Mouse (Mus musculus) midbrain, postnatal 0 days (tissue): ENCODE measurements around the gene Spata17. TPM values are rescaled to one million over a fixed set of nuclear protein-coding genes. Genes with fewer than 3 reads are reported as not detected.

ENCODE experiments used
- ATAC-seq: fragments of 200-750 bp; cut with Nextera tagmentation; 2 replicates; pipeline ENCODE4 v1.8.0; 2017; ENCODE audit warnings: moderate number of reproducible peaks, mild to moderate bottlenecking, moderate TSS enrichment, moderate library complexity; ENCODE audit not compliant: low FRiP score
- DNase-seq: peaks from one replicate; pipeline ENCODE4 v3.0.0-alpha.2; 2015; ENCODE audit warnings: low spot score
- H3K27ac ChIP-seq: fragments of 300-500 bp; sonication (generic); 2 replicates; pipeline ENCODE4 v1.5.1; 2014; ENCODE audit warnings: low read depth, mild to moderate bottlenecking, low read length, mixed read lengths
- H3K27me3 ChIP-seq: fragments of 300-500 bp; sonication (generic); 2 replicates; pipeline ENCODE4 v1.6.1; 2014; ENCODE audit warnings: low read length, control low read depth, mixed read lengths; ENCODE audit not compliant: insufficient read depth
- H3K36me3 ChIP-seq: fragments of 300-500 bp; sonication (generic); 2 replicates; pipeline ENCODE4 v1.6.1; 2014; ENCODE audit warnings: low read length, control low read depth, mixed read lengths; ENCODE audit not compliant: insufficient read depth
- H3K4me1 ChIP-seq: fragments of 300-500 bp; sonication (generic); 2 replicates; pipeline ENCODE4 v1.6.1; 2014; ENCODE audit warnings: mild to moderate bottlenecking, control low read depth, antibody characterized with exemption, low read length, mixed read lengths; ENCODE audit not compliant: insufficient read depth
- H3K4me2 ChIP-seq: fragments of 300-500 bp; sonication (generic); 2 replicates; pipeline ENCODE4 v1.6.1; 2014; ENCODE audit warnings: low read depth, mild to moderate bottlenecking, low read length, mixed read lengths; ENCODE audit not compliant: poor library complexity, severe bottlenecking
- H3K4me3 ChIP-seq: fragments of 300-500 bp; sonication (generic); 2 replicates; pipeline ENCODE4 v1.5.1; 2014; ENCODE audit warnings: low read depth, mild to moderate bottlenecking, low read length, moderate library complexity
- H3K9ac ChIP-seq: fragments of 300-500 bp; sonication (generic); replicated peaks from 2 replicates; pipeline ENCODE4 v1.6.1; 2014; ENCODE audit warnings: mild to moderate bottlenecking, low read length, moderate library complexity, mixed read lengths; ENCODE audit not compliant: poor library complexity, severe bottlenecking
- H3K9me3 ChIP-seq: fragments of 300-500 bp; sonication (generic); 2 replicates; pipeline ENCODE4 v1.6.1; 2016; ENCODE audit warnings: low read length, control low read depth
- CTCF ChIP-seq: IDR thresholded peaks from 2 replicates; pipeline ENCODE4 v1.5.1; 2016; ENCODE audit warnings: antibody characterized with exemption, mild to moderate bottlenecking
- WGBS: fragments of 180-500 bp; shearing (Covaris S2); extraction: QIAGEN DNeasy Blood & Tissue Kit; methylation state at CpG from one replicate; pipeline ENCODE4 v1.1.7; 2014; 5-methylcytosine and 5-hydroxymethylcytosine counted together
- polyA plus RNA-seq: library from polyadenylated mRNA; unstranded; fragments of >200 nt; fragmentation: Nextera tagmentation; extraction: Ambion mirVana; gene quantifications from 2 replicates; pipeline ENCODE4 v1.2.1, GENCODE M21; 2015
- total RNA-seq: library from RNA; depleted of rRNA; stranded (reverse); fragments of >200 nt; gene quantifications from 2 replicates; pipeline ENCODE4 v1.2.3, GENCODE M21; 2014

Spata17 gene
- total and polyA plus RNA-seq, 2 experiments from 2014 or later = 1.2 to 1.3 TPM

DNA sequence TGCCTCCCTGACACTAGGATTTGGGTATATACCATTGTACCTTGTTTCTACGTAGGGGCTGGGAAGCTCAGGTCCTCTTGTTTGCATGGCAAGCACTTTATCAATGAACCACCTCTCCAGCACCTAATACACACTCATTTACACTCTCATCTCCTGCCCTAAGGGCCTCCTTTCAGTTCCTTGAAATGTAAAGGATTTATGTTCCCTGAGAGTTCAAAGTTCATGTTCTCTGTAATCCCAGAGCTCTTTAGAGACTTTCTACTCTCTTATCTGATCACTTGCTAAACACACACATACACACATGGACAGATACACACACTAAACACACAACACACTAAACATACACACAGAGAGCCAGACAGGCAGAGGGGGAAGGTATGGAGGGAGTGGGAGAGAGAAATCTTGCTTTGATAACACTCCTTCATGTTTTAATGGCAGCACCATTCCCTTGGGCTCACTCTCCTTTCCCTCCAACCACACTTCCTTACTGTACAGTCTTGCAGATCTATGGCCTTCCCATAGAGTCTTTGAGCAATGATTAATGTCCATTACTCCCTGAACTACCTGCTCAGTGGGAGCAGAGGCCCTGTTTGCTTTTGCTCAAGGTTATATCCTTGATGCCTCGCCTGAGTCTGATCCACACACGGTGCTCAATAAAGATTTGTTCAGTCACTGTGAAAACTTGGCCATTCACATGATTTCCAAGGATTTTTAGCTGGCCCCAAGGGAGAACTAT, 126.4 kb downstream of the Spata17 start:
- ATAC-seq (no peak), DNase-seq (no peak)
- Histone ChIP-seq H3K4me3 (no peak overlapping the region), H3K27me3 (no peaks in the 10 kb centered on the region), H3K9ac (no peak overlapping the region), H3K9me3 (no peaks in the 10 kb centered on the region), H3K27ac (no peak overlapping the region), H3K4me2 (no peak overlapping the region), H3K4me1 (no peaks in the 10 kb centered on the region), H3K36me3 (no peaks in the 10 kb centered on the region)
- 75% methylated on average over 3 of the region's 3 CpGs for WGBS
- no peak for TF ChIP-seq CTCF

DNA sequence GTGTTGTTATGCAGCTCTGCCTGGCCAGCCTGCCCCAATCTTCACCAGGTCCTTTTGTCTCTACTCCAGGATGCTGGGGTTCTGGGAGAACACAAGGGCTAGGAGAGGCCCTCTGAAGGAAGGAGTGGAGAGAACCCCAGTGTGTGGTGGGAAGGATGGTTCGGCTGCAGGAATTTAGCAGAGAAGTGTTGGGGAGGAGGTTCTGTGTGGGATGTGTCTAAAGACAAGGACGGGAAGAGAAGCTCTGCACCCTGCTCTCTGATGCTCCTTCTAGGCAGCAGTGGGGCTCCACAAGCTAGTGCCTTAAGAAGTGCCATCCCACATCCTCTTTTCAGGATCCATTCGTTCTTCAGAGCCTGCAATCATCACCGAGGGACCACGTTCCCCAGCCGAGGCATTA, 129.2 kb downstream of the Spata17 start:
- no peaks in the 10 kb centered on the region for H3K9me3 ChIP-seq
- H3K4me1 ChIP-seq = no peaks in the 10 kb centered on the region
- WGBS = 82% methylated on average over 6 of the region's 6 CpGs
- no peaks in the 10 kb centered on the region for H3K36me3 ChIP-seq
- no peak overlapping the region for H3K27ac ChIP-seq
- TF ChIP-seq CTCF = no peak
- H3K4me3 ChIP-seq = no peak overlapping the region
- H3K9ac ChIP-seq = no peak overlapping the region
- ATAC-seq (no peak), DNase-seq (no peak)
- H3K4me2 ChIP-seq = no peak overlapping the region
- no peaks in the 10 kb centered on the region for H3K27me3 ChIP-seq

DNA sequence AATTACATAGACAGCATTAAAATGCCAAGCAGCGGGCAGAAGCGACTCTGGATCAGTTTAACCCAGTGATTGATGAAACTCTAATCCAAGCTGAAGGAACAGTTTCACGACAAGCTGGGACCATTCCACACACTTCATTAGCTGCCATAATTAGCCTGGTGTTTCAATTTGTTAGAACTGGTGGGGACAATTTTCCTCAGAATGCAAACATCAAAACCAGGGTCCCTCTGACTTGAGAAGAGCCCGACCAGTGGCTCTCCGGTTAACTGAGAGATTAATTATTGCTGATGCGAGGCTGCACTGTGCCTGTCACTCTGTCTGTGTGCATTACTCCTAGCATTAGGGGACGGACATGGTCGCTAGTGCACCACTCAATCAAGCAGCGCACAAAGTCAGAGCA, 137.9 kb downstream of the Spata17 start:
- Histone ChIP-seq H3K4me3 (no peak overlapping the region), H3K4me2 (no peak overlapping the region), H3K9ac (no peak overlapping the region), H3K27me3 (no peaks in the 10 kb centered on the region), H3K9me3 (no peaks in the 10 kb centered on the region), H3K4me1 (no peaks in the 10 kb centered on the region), H3K27ac (no peak overlapping the region), H3K36me3 (no peaks in the 10 kb centered on the region)
- TF ChIP-seq CTCF = no peak
- peak; percentile 72 for DNase-seq
- ATAC-seq = no peak
- 52% methylated on average over 9 of the region's 9 CpGs for WGBS

DNA sequence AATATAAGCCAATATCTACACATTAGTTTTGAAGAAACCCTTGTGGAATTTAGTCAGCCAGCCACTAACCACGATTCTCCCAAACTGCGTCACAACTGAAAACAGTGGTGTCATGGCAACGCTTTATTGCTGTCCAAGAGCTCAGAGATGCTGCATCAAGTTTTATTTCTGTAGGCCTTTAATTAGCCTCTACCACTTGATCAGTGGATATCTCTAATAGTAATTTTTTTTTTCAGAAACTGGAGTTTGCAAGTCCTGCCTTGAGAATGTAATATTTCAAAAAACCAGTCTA, 138.3 kb downstream of the Spata17 start:
- no peak overlapping the region for H3K27ac ChIP-seq
- H3K4me2 ChIP-seq = no peak overlapping the region
- no peak for ATAC-seq
- H3K4me1 ChIP-seq = no peaks in the 10 kb centered on the region
- TF ChIP-seq CTCF = no peak
- H3K4me3 ChIP-seq = no peak overlapping the region
- 39% methylated on average over 3 of the region's 3 CpGs for WGBS
- H3K36me3 ChIP-seq = no peaks in the 10 kb centered on the region
- no peak overlapping the region for H3K9ac ChIP-seq
- DNase-seq = peak; percentile 59
- no peaks in the 10 kb centered on the region for H3K9me3 ChIP-seq
- no peaks in the 10 kb centered on the region for H3K27me3 ChIP-seq

DNA sequence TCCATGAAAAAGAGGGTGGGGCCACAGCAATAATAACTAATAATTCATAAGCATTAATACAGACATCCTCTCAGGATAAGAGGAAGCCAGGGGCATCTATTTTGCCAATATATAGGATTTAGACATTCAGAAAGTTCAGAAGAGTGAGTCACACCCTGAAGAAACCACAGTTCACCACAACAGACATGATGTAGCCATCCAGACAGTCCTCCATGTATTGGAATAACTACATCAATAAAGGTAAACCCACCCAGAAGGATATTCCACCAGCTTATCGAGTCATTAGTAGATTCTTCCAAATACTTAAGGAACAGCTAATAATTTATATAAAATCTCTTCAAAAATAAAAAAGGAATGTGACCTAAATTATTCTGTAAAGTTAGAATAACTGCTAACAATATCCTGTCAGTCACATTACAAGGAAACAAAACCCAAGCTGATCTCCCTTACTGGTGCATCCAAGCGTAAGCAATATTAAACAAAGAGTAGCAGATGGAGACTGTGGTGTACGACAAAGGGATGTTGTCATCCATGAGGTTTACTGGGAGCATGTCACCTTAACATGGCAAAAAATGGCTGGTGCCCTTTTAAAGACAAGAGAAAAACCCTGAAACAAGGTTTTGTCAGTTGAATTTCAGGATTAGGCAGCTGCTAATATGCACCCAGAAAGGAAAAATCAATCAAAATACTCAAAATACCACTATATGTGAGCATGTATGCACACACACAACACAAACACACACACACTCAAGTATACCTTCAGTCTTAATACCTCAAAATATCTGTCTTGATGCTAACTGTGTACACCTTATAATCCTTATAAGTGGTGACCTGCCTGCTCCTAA, 138.8 kb downstream of the Spata17 start:
- no peak overlapping the region for H3K4me2 ChIP-seq
- H3K4me3 ChIP-seq = no peak overlapping the region
- no peak overlapping the region for H3K27ac ChIP-seq
- H3K9ac ChIP-seq = no peak overlapping the region
- H3K9me3 ChIP-seq = no peaks in the 10 kb centered on the region
- H3K36me3 ChIP-seq = no peaks in the 10 kb centered on the region
- H3K27me3 ChIP-seq = no peaks in the 10 kb centered on the region
- no peaks in the 10 kb centered on the region for H3K4me1 ChIP-seq
- no peak for TF ChIP-seq CTCF
- 62% methylated on average over 3 of the region's 3 CpGs for WGBS
- ATAC-seq (no peak), DNase-seq (peak; percentile 50)

DNA sequence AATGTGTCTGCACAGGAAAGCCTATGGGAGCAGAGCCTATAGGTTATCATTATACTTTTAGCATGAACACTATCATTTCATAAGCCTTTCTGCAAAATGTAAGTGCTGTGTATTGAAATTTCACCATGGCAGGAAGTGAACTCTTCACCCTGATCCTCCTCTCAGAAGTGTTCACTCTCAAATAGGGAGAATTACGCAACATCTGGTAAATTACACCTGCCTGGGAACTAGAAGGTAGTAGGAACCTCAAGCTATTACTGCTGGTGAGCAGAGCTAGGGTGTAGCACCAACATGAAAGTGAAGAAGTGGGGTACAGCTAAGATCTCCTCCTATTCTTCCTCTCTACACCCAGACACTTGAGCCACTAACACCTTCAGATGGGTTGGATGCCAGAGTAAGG, 155.4 kb downstream of the Spata17 start:
- DNase-seq (no peak), ATAC-seq (no peak)
- Histone ChIP-seq H3K27ac (no peak overlapping the region), H3K27me3 (no peaks in the 10 kb centered on the region), H3K9ac (no peak overlapping the region), H3K4me1 (no peaks in the 10 kb centered on the region), H3K9me3 (no peaks in the 10 kb centered on the region), H3K4me2 (no peak overlapping the region), H3K4me3 (no peak overlapping the region), H3K36me3 (no peaks in the 10 kb centered on the region)
- TF ChIP-seq CTCF = no peak
- WGBS = 91% methylated on average over 1 of the region's 1 CpGs
